Mouse (Mus musculus): ENCODE data around the gene Csmd2. TPM values are rescaled to one million over a fixed set of nuclear protein-coding genes. Genes with fewer than 3 reads are reported as not detected.
"Not testable (repeated sequence)": the region's sequence is repeated elsewhere in the genome, so short reads cannot be mapped to it uniquely, and the experiment has no call there.

Csmd2 gene
- polyA plus RNA-seq, 1 experiment from 2014 or later = 4.3 TPM

DNA sequence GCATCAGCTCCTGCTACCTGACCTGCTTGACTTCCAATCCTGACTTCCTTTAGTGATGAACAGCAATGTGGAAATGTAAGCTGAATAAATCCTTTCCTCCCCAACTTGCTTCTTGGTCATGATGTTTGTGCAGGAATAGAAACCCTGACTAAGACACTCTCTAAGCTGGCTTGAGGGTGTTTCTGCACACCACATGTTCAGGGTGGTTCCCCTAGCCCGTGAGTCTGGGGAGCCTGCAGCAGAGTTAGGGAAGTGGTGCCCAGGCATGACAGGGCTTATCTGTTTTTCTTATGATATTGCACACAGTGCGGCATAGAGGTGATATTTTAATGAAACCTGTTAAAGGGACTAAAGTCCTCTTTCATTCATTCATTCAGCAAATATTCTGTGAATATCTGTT, 73.6 kb downstream of the Csmd2 start:
- not testable (repeated sequence) for H3K27me3 ChIP-seq; H3K4me2 ChIP-seq; H3K4me1 ChIP-seq; H3K27ac ChIP-seq; H3K9ac ChIP-seq; ATAC-seq (ENCODE audit: low FRiP score); H3K36me3 ChIP-seq (replicated peaks); H3K4me3 ChIP-seq (replicated peaks); H3K9me3 ChIP-seq
- WGBS = 90% methylated on average over 2 of the region's 2 CpGs

DNA sequence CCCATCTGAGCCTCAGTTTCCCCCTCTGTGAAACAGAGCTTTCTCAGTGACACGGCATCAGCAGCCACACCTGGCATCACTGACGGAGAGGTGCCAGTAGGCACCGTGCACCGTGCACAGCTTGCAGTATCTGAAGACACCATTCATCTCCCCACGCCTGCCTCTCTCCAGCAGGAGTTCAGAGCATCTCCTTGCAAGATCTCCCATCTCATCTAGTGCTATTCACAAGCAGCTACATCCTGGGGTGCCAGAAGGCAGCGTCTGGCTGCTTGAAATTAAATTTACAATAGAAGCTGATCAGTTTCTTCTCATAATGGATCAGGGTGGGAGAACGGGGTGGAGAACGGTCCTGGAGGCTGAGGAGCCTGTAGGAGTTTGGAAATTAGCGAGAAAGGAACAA, 79.5 kb downstream of the Csmd2 start:
- no peaks in the 10 kb centered on the region for H3K27me3 ChIP-seq
- H3K27ac ChIP-seq = no peak overlapping the region
- no peaks in the 10 kb centered on the region for H3K36me3 ChIP-seq (replicated peaks)
- no peak overlapping the region for H3K9ac ChIP-seq
- H3K4me3 ChIP-seq (replicated peaks) = no peak overlapping the region
- H3K4me2 ChIP-seq = no peak overlapping the region
- no peaks in the 10 kb centered on the region for H3K4me1 ChIP-seq
- WGBS = 64% methylated on average over 9 of the region's 9 CpGs
- no peak for ATAC-seq (ENCODE audit: low FRiP score)
- no peaks in the 10 kb centered on the region for H3K9me3 ChIP-seq

DNA sequence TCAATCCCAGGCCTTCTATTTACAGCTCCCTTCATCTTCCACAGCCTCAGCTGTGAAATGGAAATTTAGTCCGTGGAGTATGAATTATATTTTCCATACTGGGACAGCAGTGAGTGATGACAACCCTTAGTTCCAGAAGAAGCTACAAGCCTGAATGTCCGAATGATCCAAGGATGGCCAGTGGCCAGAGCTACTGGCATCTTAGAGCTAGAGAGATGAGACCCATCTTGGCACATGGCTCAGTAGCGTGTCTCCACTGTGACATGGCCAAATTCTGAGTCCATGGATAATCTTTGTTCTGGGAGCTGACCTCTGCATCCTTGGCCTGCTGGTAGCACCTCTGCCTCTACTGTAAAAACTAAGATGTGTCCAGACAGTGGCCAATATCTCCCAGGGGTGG, 96.8 kb downstream of the Csmd2 start:
- ATAC-seq (ENCODE audit: low FRiP score) = no peak
- Histone ChIP-seq H3K4me1 (peaks cover 14% of the 10 kb centered on the region; the same call in 1 of the 2 replicates), H3K4me2 (no peak overlapping the region), H3K27ac (no peak overlapping the region), H3K4me3 (replicated peaks) (no peak overlapping the region), H3K9me3 (no peaks in the 10 kb centered on the region), H3K9ac (no peak overlapping the region), H3K27me3 (no peaks in the 10 kb centered on the region), H3K36me3 (replicated peaks) (no peaks in the 10 kb centered on the region)
- WGBS = 91% methylated on average over 3 of the region's 3 CpGs

DNA sequence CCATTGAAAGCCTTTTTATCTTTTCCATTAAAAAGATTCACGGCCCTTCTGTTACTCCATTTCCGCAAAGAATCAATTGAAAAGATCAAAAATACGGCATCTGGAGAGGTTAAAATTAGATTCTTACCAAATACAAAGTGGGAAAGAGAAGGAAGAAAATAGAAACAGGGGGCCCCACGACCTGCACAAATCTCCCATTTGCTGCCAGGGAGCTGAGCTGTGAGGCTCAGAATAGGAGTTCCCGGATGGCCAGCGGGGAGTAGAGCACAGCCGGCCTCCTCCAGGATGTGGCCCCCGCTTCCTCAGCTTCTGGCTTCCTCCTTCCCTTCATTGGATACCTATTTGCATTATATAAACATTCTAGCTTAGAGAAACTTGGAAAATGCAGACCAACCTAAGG, 97.4 kb downstream of the Csmd2 start:
- H3K9ac ChIP-seq = no peak overlapping the region
- 72% methylated on average over 8 of the region's 8 CpGs for WGBS
- H3K9me3 ChIP-seq = no peaks in the 10 kb centered on the region
- H3K4me3 ChIP-seq (replicated peaks) = no peak overlapping the region
- H3K36me3 ChIP-seq (replicated peaks) = no peaks in the 10 kb centered on the region
- ATAC-seq (ENCODE audit: low FRiP score) = no peak
- H3K4me2 ChIP-seq = no peak overlapping the region
- H3K27me3 ChIP-seq = no peaks in the 10 kb centered on the region
- no peak overlapping the region for H3K27ac ChIP-seq
- H3K4me1 ChIP-seq = peaks cover 14% of the 10 kb centered on the region; the same call in 1 of the 2 replicates

DNA sequence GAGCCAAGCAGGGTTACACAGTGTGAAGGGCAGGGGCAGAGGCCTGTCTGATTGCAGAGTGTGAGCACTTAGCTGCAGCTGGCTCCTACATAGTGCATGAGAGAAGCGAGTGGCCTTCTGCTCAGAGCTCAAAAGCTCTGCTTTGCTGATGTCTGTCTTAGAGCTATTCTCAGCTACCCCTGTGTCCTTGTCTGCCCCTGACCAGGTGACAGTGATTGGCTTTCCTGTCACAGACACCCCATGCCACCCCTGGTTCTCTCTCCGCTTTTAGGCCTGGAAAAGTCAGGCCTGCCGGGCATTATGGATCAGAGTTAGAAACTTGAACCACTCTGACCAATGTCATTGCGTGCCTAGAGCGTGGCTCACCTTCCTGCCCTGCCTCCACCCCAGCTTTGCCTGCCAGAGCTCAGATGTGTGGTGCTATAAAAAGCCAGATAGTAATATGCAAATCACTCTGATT, 99.5 kb downstream of the Csmd2 start:
- Histone ChIP-seq H3K9ac (no peak overlapping the region), H3K4me3 (replicated peaks) (no peak overlapping the region), H3K4me1 (peaks cover 14% of the 10 kb centered on the region; the same call in 1 of the 2 replicates), H3K9me3 (no peaks in the 10 kb centered on the region), H3K36me3 (replicated peaks) (no peaks in the 10 kb centered on the region), H3K4me2 (no peak overlapping the region), H3K27me3 (no peaks in the 10 kb centered on the region), H3K27ac (no peak overlapping the region)
- no peak for ATAC-seq (ENCODE audit: low FRiP score)
- WGBS = 87% methylated on average over 5 of the region's 5 CpGs

DNA sequence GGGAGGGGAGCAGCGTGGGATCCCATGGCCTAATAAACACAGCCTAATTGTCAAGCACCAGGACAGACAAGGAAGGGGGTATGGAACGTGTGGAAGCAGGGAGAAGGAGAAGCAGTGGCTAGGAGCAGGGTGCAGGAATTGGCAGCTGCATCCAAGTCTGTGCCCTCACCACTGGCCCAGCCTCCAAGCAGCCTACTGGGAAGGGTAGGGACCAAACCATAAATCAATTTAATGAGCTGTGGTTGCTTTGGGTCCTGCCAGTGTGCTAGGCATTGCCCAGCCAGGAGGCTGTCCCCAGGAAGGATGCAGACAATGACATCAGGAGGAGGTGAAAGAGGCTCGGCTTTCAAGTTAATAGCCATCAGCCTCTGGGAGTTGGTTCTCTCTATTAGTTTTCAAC, 100.0 kb downstream of the Csmd2 start:
- H3K9me3 ChIP-seq = no peaks in the 10 kb centered on the region
- peaks cover 14% of the 10 kb centered on the region; the same call in 1 of the 2 replicates for H3K4me1 ChIP-seq
- no peak for ATAC-seq (ENCODE audit: low FRiP score)
- no peaks in the 10 kb centered on the region for H3K27me3 ChIP-seq
- H3K9ac ChIP-seq = no peak overlapping the region
- H3K36me3 ChIP-seq (replicated peaks) = no peaks in the 10 kb centered on the region
- 50% methylated on average over 3 of the region's 3 CpGs for WGBS
- no peak overlapping the region for H3K27ac ChIP-seq
- H3K4me2 ChIP-seq = no peak overlapping the region
- no peak overlapping the region for H3K4me3 ChIP-seq (replicated peaks)

DNA sequence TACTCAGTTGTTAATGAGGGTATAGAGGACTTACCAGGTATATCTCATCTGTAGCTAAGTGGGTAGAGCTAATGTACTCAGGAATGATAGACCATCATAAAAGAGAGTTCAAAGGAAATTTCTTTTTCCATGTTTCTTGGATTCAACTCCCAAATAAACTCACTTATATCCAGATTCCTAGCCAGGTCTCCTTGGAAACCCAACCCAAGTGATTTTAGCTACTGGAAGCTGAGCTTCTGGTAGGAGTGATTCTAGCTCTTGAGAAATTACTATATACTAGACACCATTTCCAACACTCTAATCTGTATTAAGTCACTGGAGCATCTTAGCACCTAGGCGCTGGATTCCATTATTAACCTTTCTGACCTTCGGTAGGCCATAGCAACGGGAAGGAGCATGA, 100.6 kb downstream of the Csmd2 start:
- 79% methylated on average over 3 of the region's 3 CpGs for WGBS
- Histone ChIP-seq H3K4me3 (replicated peaks) (no peak overlapping the region), H3K9ac (no peak overlapping the region), H3K27me3 (no peaks in the 10 kb centered on the region), H3K9me3 (no peaks in the 10 kb centered on the region), H3K4me1 (peaks cover 14% of the 10 kb centered on the region; the same call in 1 of the 2 replicates), H3K27ac (no peak overlapping the region), H3K4me2 (no peak overlapping the region), H3K36me3 (replicated peaks) (no peaks in the 10 kb centered on the region)
- no peak for ATAC-seq (ENCODE audit: low FRiP score)

DNA sequence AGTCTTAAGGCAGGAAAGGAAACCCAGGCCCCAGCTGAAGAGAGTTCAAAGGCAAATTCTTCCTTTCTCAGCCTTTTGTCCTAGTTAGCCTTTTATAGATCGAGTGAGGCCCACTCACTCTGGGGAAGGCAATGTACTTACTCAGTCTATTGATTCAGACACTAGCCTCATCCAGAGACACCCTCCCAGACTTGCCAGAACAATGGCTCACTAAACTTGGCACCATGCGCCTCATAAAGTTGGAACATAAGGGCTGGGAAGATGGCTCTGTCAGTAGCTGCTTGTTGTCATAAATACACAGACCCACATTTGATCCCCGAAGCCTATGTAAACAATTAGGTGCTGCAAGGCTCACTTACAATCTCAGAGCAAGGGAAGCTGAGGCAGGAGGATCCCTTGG, 104.3 kb downstream of the Csmd2 start:
- Histone ChIP-seq H3K27me3 (no peaks in the 10 kb centered on the region), H3K4me3 (replicated peaks) (no peak overlapping the region), H3K9ac (no peak overlapping the region), H3K36me3 (replicated peaks) (no peaks in the 10 kb centered on the region), H3K27ac (no peak overlapping the region), H3K9me3 (no peaks in the 10 kb centered on the region), H3K4me2 (no peak overlapping the region), H3K4me1 (peaks cover 14% of the 10 kb centered on the region; the same call in 1 of the 2 replicates)
- ATAC-seq (ENCODE audit: low FRiP score) = no peak
- 77% methylated on average over 3 of the region's 3 CpGs for WGBS

DNA sequence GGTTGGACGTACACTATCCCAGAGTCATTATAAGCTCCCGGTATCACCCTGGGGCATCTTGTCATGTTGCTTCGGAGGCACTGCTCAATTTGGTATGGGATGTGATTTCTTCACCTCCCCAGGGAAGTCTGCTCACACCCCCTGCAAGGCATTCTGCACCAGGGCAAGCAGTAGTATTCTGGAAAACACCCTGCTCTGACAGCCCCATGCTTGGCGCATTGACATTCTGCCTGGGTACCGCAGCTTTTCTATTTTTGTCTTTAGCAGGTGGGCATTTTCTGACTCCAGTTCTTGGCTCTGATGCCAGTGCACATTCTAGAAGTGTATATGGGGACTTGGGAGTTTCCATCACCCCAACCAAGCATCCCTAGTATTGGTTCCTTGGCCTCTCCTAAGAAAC, 111.9 kb downstream of the Csmd2 start:
- Histone ChIP-seq H3K4me2 (no peak overlapping the region), H3K27me3 (0 out of 2 replicates have a peak, but pooled peaks cover 12% of the 10 kb centered on the region), H3K9ac (no peak overlapping the region), H3K36me3 (replicated peaks) (no peaks in the 10 kb centered on the region), H3K27ac (no peak overlapping the region), H3K4me3 (replicated peaks) (no peak overlapping the region), H3K4me1 (peaks cover 15% of the 10 kb centered on the region; the same call in 1 of the 2 replicates), H3K9me3 (no peaks in the 10 kb centered on the region)
- no peak for ATAC-seq (ENCODE audit: low FRiP score)
- 89% methylated on average over 5 of the region's 5 CpGs for WGBS

DNA sequence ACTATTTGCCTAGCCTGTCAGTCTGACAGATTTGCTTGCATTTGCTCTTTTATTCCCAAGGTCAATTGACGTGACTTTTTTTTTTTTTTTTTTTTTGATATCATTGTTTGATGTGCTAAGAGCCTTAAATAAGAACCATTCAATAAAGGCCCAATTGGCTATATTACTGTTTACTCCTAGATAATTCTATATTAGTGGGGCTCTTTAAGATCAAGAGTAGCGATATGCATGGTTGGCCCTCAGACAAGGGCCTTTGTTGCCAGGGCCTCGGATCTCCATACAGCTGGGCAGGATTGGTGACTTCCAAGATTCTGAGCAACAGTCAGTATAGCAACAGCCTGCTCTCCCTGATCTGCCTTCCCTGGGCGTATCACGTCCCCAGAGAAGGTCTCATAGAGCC, 112.9 kb downstream of the Csmd2 start:
- Histone ChIP-seq H3K9me3 (no peaks in the 10 kb centered on the region), H3K27me3 (0 out of 2 replicates have a peak, but pooled peaks cover 12% of the 10 kb centered on the region), H3K4me3 (replicated peaks) (no peak overlapping the region), H3K4me2 (no peak overlapping the region), H3K27ac (no peak overlapping the region), H3K9ac (no peak overlapping the region), H3K4me1 (peaks cover 15% of the 10 kb centered on the region; the same call in 1 of the 2 replicates), H3K36me3 (replicated peaks) (no peaks in the 10 kb centered on the region)
- 43% methylated on average over 5 of the region's 5 CpGs for WGBS
- no peak for ATAC-seq (ENCODE audit: low FRiP score)

DNA sequence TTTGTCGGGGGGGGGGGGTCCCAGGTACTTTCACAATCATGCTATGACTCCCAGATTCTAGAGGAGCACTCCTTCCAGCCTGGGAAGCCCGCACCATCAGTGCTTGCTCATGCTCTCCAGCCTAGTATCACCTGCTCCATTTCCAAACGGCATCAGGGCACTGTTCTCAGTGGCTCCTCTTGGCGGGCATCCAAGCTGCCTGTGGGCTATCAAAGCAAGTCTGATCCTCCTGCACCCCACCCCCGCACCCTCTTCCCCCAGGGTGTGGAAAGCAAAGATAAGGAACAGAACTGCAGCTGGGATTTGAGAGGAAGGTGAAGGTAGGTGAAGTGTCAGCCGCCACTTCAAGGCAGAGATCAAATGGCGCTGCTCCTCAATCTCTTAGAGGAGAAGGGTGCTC, 128.7 kb downstream of the Csmd2 start:
- H3K36me3 ChIP-seq (replicated peaks) = no peaks in the 10 kb centered on the region
- H3K9ac ChIP-seq = no peak overlapping the region
- no peak overlapping the region for H3K4me3 ChIP-seq (replicated peaks)
- H3K27me3 ChIP-seq = no peaks in the 10 kb centered on the region; the same call in 1 of the 2 replicates
- H3K9me3 ChIP-seq = no peaks in the 10 kb centered on the region
- H3K4me1 ChIP-seq = peaks cover 5% of the 10 kb centered on the region; the same call in 1 of the 2 replicates
- ATAC-seq (ENCODE audit: low FRiP score) = no peak
- H3K4me2 ChIP-seq = no peak overlapping the region
- H3K27ac ChIP-seq = no peak overlapping the region
- 81% methylated on average over 7 of the region's 7 CpGs for WGBS

DNA sequence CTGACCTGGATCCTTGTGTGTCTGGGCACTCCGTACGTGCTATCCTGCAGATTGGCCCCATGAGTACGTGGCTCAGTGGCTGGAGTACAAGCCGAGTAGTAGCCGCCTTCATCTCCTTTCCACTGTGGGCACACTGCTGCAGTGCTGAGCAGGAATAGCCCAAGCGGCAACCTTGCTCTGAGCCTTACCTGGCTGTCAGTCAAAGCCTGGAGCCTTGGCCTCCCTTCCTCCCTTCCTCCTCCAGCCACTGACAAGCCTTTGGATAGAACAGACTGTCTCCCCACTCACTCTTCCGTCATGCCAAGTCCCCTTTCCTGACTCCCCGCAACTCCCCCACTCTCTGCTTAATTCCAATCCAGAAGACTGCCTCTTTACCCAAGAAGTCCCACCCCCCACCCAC, 135.6 kb downstream of the Csmd2 start:
- Histone ChIP-seq H3K4me1 (peaks cover 11% of the 10 kb centered on the region), H3K9me3 (peaks cover 10% of the 10 kb centered on the region; the same call in 1 of the 2 replicates), H3K27ac (no peak overlapping the region), H3K4me2 (no peak overlapping the region), H3K36me3 (replicated peaks) (no peaks in the 10 kb centered on the region), H3K27me3 (no peaks in the 10 kb centered on the region; the same call in 1 of the 2 replicates), H3K9ac (no peak overlapping the region), H3K4me3 (replicated peaks) (no peak overlapping the region)
- ATAC-seq (ENCODE audit: low FRiP score) = no peak
- WGBS = 81% methylated on average over 8 of the region's 8 CpGs

DNA sequence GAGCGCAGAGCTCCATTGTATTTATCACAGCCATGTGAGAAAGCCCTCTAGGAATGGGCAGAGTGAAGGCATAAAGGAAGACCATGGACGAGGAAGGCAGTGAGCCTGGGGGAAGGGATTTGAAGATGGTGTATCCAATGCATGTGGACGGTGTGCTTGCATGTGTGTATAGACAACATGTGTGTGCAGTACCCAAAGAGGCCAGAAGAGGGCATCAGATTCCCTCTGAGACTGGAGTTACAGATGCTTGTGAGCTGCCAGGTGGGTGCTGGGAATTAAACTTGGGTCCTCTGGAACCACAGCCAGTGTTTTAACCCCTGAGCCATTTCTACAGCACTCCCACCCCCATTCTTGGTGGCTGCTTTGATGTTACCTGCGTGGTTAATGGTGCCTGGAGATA, 137.1 kb downstream of the Csmd2 start:
- Histone ChIP-seq H3K4me3 (replicated peaks) (no peak overlapping the region), H3K4me2 (no peak overlapping the region), H3K9me3 (peaks cover 10% of the 10 kb centered on the region; the same call in 1 of the 2 replicates), H3K36me3 (replicated peaks) (no peaks in the 10 kb centered on the region), H3K27ac (no peak overlapping the region), H3K4me1 (peaks cover 11% of the 10 kb centered on the region), H3K27me3 (no peaks in the 10 kb centered on the region), H3K9ac (no peak overlapping the region)
- ATAC-seq (ENCODE audit: low FRiP score) = no peak
- WGBS = 88% methylated on average over 4 of the region's 4 CpGs

Data from forebrain, embryonic 12.5 days (tissue).